In genomic region chr8:117332229-117333010, GRCm38 (mm10) we compare ENCODE assay signal across 10 mouse cellular contexts.
A peak's percentile ranks its signal among the peaks of the same experiment; 100 is the strongest.
DNase-seq lines count a peak whose midpoint lies in the region; ATAC-seq and TF ChIP-seq lines count a peak whose summit lies in the region.
"Had no signal": no experiment of that assay in that cellular context is flagged by ENCODE, and none has a peak within 500 bp of the region (broad histone marks: within the 10 kb centered on the region; RNA-seq: fewer than 3 reads in every experiment).

No protein-coding gene starts in this region.

- H3K9me3 ChIP-seq in kidney, embryonic 16.5 days (ENCODE audit: low read length) = no peaks in the 10 kb centered on the region
- H3K9me3 ChIP-seq in MEL (replicated peaks; ENCODE audit: insufficient read depth, low read length) = no peaks in the 10 kb centered on the region
- no peaks in the 10 kb centered on the region for H3K9me3 ChIP-seq in neural tube, embryonic 15.5 days (replicated peaks)
- H3K9me3 ChIP-seq: midbrain, embryonic 12.5 days had no signal

- H3K9ac ChIP-seq in kidney, embryonic 16.5 days (replicated peaks; ENCODE audit: low read length) = no peak overlapping the region
- no peak overlapping the region for H3K9ac ChIP-seq in MEL (ENCODE audit: control insufficient read depth, low read depth, low read length, poor library complexity, severe bottlenecking)
- H3K9ac ChIP-seq in neural tube, embryonic 15.5 days (replicated peaks) = no peak overlapping the region
- H3K9ac ChIP-seq: liver, embryonic 14.5 days; midbrain, embryonic 12.5 days had no signal

- no peak overlapping the region for H3K4me2 ChIP-seq in kidney, embryonic 16.5 days (replicated peaks; ENCODE audit: low read depth, low read length)
- H3K4me2 ChIP-seq in neural tube, embryonic 15.5 days = no peak overlapping the region
- H3K4me2 ChIP-seq: midbrain, embryonic 12.5 days had no signal

- H3K36me3 ChIP-seq in kidney, embryonic 16.5 days (ENCODE audit: insufficient read depth, low read length) = no peaks in the 10 kb centered on the region
- H3K36me3 ChIP-seq in MEL (ENCODE audit: control insufficient read depth in 1 of 2, insufficient read depth in 2 of 2, low read length in 2 of 2) = peaks cover 0 to 4% of the 10 kb centered on the region in 2 experiments; a peak in 1 of 4 replicates
- no peaks in the 10 kb centered on the region for H3K36me3 ChIP-seq in neural tube, embryonic 15.5 days
- H3K36me3 ChIP-seq: midbrain, embryonic 12.5 days had no signal

- H3K27ac ChIP-seq in kidney, embryonic 16.5 days (ENCODE audit: low read length) = no peak overlapping the region; the same call in 1 of the 2 replicates
- H3K27ac ChIP-seq in MEL (ENCODE audit: control insufficient read depth, low read depth, low read length) = no peak overlapping the region
- no peak overlapping the region for H3K27ac ChIP-seq in neural tube, embryonic 15.5 days (replicated peaks)
- H3K27ac ChIP-seq: midbrain, embryonic 12.5 days had no signal

- DNase-seq in kidney, adult 9 months = no peak
- peak; percentile 20 for DNase-seq in MEL (ENCODE audit: low read depth, low spot score)
- DNase-seq in left cerebral cortex, postnatal 25 days (ENCODE audit: low spot score in 2 of 2) = peak; percentile 48 to 77
- DNase-seq in right cerebral cortex, postnatal 10 days (ENCODE audit: low spot score in 2 of 2) = peak; percentile 61 to 62
- DNase-seq in thymus, adult 18-20 months = no peak
- no peak for DNase-seq in lung, postnatal 10 days

- WGBS in kidney, embryonic 16.5 days = 43% methylated on average over 27 of the region's 27 CpGs
- 80% methylated on average over 27 of the region's 27 CpGs for WGBS in neural tube, embryonic 15.5 days

- TF ChIP-seq CTCF in MEL (IDR thresholded peaks at IDR 0.05 in 2 of 3, conservative IDR thresholded peaks at IDR 0.05 in 1 of 3; ENCODE audit: control insufficient read depth in 1 of 3, insufficient read depth in 1 of 3, low read depth in 2 of 3, low read length in 3 of 3, poor library complexity in 1 of 3, severe bottlenecking in 1 of 3) = no peak

- no peak for TF ChIP-seq EP300 in MEL (IDR thresholded peaks at IDR 0.05; ENCODE audit: low read depth in 1 of 2, low read length in 2 of 2)

- ATAC-seq in kidney, embryonic 16.5 days (ENCODE audit: low FRiP score, low TSS enrichment) = 0 out of 2 replicates have a peak, but pooled peaks have one; percentile 13
- ATAC-seq in neural tube, embryonic 15.5 days (ENCODE audit: low FRiP score) = no peak

- peaks cover 63% of the 10 kb centered on the region for H3K4me1 ChIP-seq in kidney, embryonic 16.5 days (ENCODE audit: insufficient read depth, low read length)
- H3K4me1 ChIP-seq in MEL (ENCODE audit: control insufficient read depth in 1 of 2, insufficient read depth in 2 of 2, low read length in 2 of 2) = no peaks in the 10 kb centered on the region
- peaks cover 63% of the 10 kb centered on the region for H3K4me1 ChIP-seq in neural tube, embryonic 15.5 days

- no peaks in the 10 kb centered on the region for H3K27me3 ChIP-seq in kidney, embryonic 16.5 days (ENCODE audit: insufficient read depth, low read length)
- no peaks in the 10 kb centered on the region for H3K27me3 ChIP-seq in MEL (ENCODE audit: control insufficient read depth in 1 of 2, insufficient read depth in 2 of 2, low read length in 2 of 2)
- no peaks in the 10 kb centered on the region for H3K27me3 ChIP-seq in neural tube, embryonic 15.5 days (replicated peaks)
- H3K27me3 ChIP-seq: midbrain, embryonic 12.5 days had no signal

- no peak overlapping the region for H3K4me3 ChIP-seq in kidney, embryonic 16.5 days (ENCODE audit: low read length)
- no peak overlapping the region for H3K4me3 ChIP-seq in MEL (ENCODE audit: control insufficient read depth in 1 of 2, insufficient read depth in 1 of 2, low read depth in 2 of 2, low read length in 2 of 2)
- H3K4me3 ChIP-seq in neural tube, embryonic 15.5 days (replicated peaks) = no peak overlapping the region
- H3K4me3 ChIP-seq: midbrain, embryonic 12.5 days had no signal

- intact Hi-C loops in left cerebral cortex, postnatal 25 days (cut with DNase I) = loop anchor here (5.0 kb wide), 1 partner anchor 75 kb away; the partner anchor contains the start of gene Cmip

- TF ChIP-seq POLR2A in MEL (IDR thresholded peaks at IDR 0.05; ENCODE audit: control insufficient read depth in 1 of 2, insufficient read depth in 1 of 2, low read depth in 1 of 2, low read length in 2 of 2, poor library complexity in 1 of 2) = no peak

- TF ChIP-seq RAD21 in MEL (IDR thresholded peaks at IDR 0.05; ENCODE audit: low read depth, low read length) = no peak

- H3K79me2 ChIP-seq in MEL (ENCODE audit: control insufficient read depth, insufficient read depth, low read length, poor library complexity) = peaks cover 26% of the 10 kb centered on the region

TF ChIP-seq in MEL, 35 proteins besides CTCF, POLR2A, EP300 and RAD21:
- TF ChIP-seq JUND (IDR thresholded peaks at IDR 0.05; ENCODE audit: low read depth, low read length) (no peak), MAZ (IDR thresholded peaks at IDR 0.05; ENCODE audit: low read depth, low read length) (no peak), MEF2A (IDR thresholded peaks at IDR 0.05; ENCODE audit: extremely low read depth, insufficient replicate concordance, low read depth, low read length, poor library complexity, severe bottlenecking) (no peak), E2F4 (IDR thresholded peaks at IDR 0.05; ENCODE audit: borderline replicate concordance, low read depth, low read length) (no peak), TBP (IDR thresholded peaks at IDR 0.05; ENCODE audit: low read depth, low read length) (no peak), GABPA (IDR thresholded peaks at IDR 0.05; ENCODE audit: low read depth, low read length) (no peak), ZNF384 (IDR thresholded peaks at IDR 0.05; ENCODE audit: low read depth, low read length) (no peak), BHLHE40 (IDR thresholded peaks at IDR 0.05; ENCODE audit: borderline replicate concordance, low read depth, low read length) (no peak), ZC3H11A (IDR thresholded peaks at IDR 0.05; ENCODE audit: low read depth, low read length) (no peak), TAL1 (IDR thresholded peaks at IDR 0.05; ENCODE audit: low read length) (no peak), MAX (IDR thresholded peaks at IDR 0.05; ENCODE audit: low read length) (no peak), ZKSCAN1 (IDR thresholded peaks at IDR 0.05; ENCODE audit: low read depth, low read length) (no peak), NELFE (IDR thresholded peaks at IDR 0.05; ENCODE audit: low read depth, low read length) (no peak), ETS1 (IDR thresholded peaks at IDR 0.05; ENCODE audit: low read depth, low read length) (no peak), RCOR1 (IDR thresholded peaks at IDR 0.05; ENCODE audit: low read depth, low read length) (no peak)

Comparison
In these comparisons a context has a peak if more than half of its experiments do, and no peak if none do; other contexts are left out.
1. DNase-seq: peak in MEL (single experiment), left cerebral cortex, postnatal 25 days (2 of 2) and right cerebral cortex, postnatal 10 days (2 of 2); none in kidney, adult 9 months (single experiment), thymus, adult 18-20 months (0 of 2) and lung, postnatal 10 days (single experiment).